Mouse (Mus musculus) CH12.LX (cell line): ENCODE measurements around the gene Rnf213. TPM values are rescaled to one million over a fixed set of nuclear protein-coding genes. Genes with fewer than 3 reads are reported as not detected.

Experiments used
- DNase-seq: peaks from one replicate; pipeline ENCODE4 v3.0.0-alpha.2; 2013; ENCODE audit errors: extremely low read depth
- H3K27ac ChIP-seq: 2 replicates; pipeline ENCODE4 v1.5.1; 2012; ENCODE audit warnings: low read depth, mild to moderate bottlenecking, control low read depth, moderate library complexity; ENCODE audit not compliant: insufficient read depth
- H3K27me3 ChIP-seq: replicated peaks from 2 replicates; pipeline ENCODE3; 2012; ENCODE audit warnings: inconsistent platforms
- H3K36me3 ChIP-seq, 2 experiments: replicated peaks in 1 of 2; 2 replicates each; pipeline versions ENCODE3 to v1.6.1; 2012; ENCODE audit warnings: inconsistent platforms in 1 of 2, low read length in 1 of 2, mild to moderate bottlenecking in 1 of 2, mixed read lengths in 1 of 2, moderate library complexity in 1 of 2; ENCODE audit not compliant: control insufficient read depth in 1 of 2, insufficient read depth in 1 of 2
- H3K4me1 ChIP-seq, 2 experiments: 2 replicates each; pipeline ENCODE4 v1.6.1; 2012; ENCODE audit warnings: inconsistent platforms in 1 of 2, moderate library complexity in 1 of 2; ENCODE audit not compliant: insufficient read depth in 2 of 2, control insufficient read depth in 1 of 2
- H3K4me2 ChIP-seq: 2 replicates; pipeline ENCODE4 v1.6.1; 2012; ENCODE audit warnings: low read depth, mild to moderate bottlenecking, control low read depth; ENCODE audit not compliant: poor library complexity, insufficient read depth, severe bottlenecking
- H3K4me3 ChIP-seq, 3 experiments: fragments of 150-350 bp in 1 of 3; sonication (generic) in 1 of 3; replicated peaks in 1 of 3; 2 replicates each; pipeline versions ENCODE3 to v1.5.1; 2011 to 2012; ENCODE audit warnings: low read depth in 2 of 3, low read length in 2 of 3, mild to moderate bottlenecking in 2 of 3, moderate library complexity in 2 of 3, control low read depth in 1 of 3, improper control_type of control experiment in 1 of 3, inconsistent platforms in 1 of 3, mixed read lengths in 1 of 3; ENCODE audit not compliant: poor library complexity in 1 of 3
- H3K79me2 ChIP-seq: replicated peaks from 2 replicates; pipeline ENCODE4 v1.6.1; 2012; ENCODE audit warnings: mild to moderate bottlenecking, moderate library complexity; ENCODE audit not compliant: control insufficient read depth, poor library complexity, insufficient read depth, severe bottlenecking; ENCODE audit errors: extremely low read depth
- H3K9ac ChIP-seq: 2 replicates; pipeline ENCODE4 v1.6.1; 2012; ENCODE audit warnings: low read depth, mild to moderate bottlenecking, control low read depth, moderate library complexity; ENCODE audit not compliant: insufficient read depth
- H3K9me3 ChIP-seq: replicated peaks from 2 replicates; pipeline ENCODE3; 2012; ENCODE audit warnings: low read length, inconsistent platforms, mixed read lengths
- CHD2 ChIP-seq: IDR thresholded peaks from 2 replicates; pipeline ENCODE4 v1.6.1; 2011; ENCODE audit warnings: low read length, improper control_type of control experiment
- CTCF ChIP-seq, 2 experiments: IDR thresholded peaks in 1 of 2; conservative IDR thresholded peaks in 1 of 2; 2 replicates each; pipeline ENCODE4 v1.5.1; 2011 to 2012; ENCODE audit warnings: low read depth in 2 of 2, low read length in 2 of 2, improper control_type of control experiment in 1 of 2, inconsistent platforms in 1 of 2, mild to moderate bottlenecking in 1 of 2, moderate library complexity in 1 of 2
- ELF1 ChIP-seq: IDR thresholded peaks from 2 replicates; pipeline ENCODE4 v1.6.1; 2014; ENCODE audit warnings: low read depth, mild to moderate bottlenecking, inconsistent platforms, low read length, improper control_type of control experiment
- EP300 ChIP-seq: IDR thresholded peaks from 2 replicates; pipeline ENCODE4 v1.6.1; 2011; ENCODE audit warnings: low read length, improper control_type of control experiment
- GABPA ChIP-seq: IDR thresholded peaks from 2 replicates; pipeline ENCODE4 v1.6.1; 2012; ENCODE audit warnings: low read depth, low read length, improper control_type of control experiment, inconsistent platforms; ENCODE audit not compliant: insufficient replicate concordance
- HCFC1 ChIP-seq: IDR thresholded peaks from 2 replicates; pipeline ENCODE4 v1.6.1; 2012; ENCODE audit warnings: low read depth, mild to moderate bottlenecking, inconsistent platforms, low read length, improper control_type of control experiment
- JUND ChIP-seq: conservative IDR thresholded peaks from 2 replicates; pipeline ENCODE4 v1.6.1; 2011; ENCODE audit warnings: low read depth, low read length, improper control_type of control experiment
- MAX ChIP-seq: IDR thresholded peaks from 2 replicates; pipeline ENCODE4 v1.6.1; 2011; ENCODE audit warnings: low read length, improper control_type of control experiment
- MXI1 ChIP-seq: IDR thresholded peaks from 2 replicates; pipeline ENCODE4 v1.6.1; 2011; ENCODE audit warnings: mild to moderate bottlenecking, low read depth, low read length, improper control_type of control experiment
- MYC ChIP-seq: IDR thresholded peaks from 2 replicates; pipeline ENCODE4 v1.6.1; 2011; ENCODE audit warnings: low read depth, mild to moderate bottlenecking, improper control_type of control experiment, low read length
- NELFE ChIP-seq: IDR thresholded peaks from 2 replicates; pipeline ENCODE4 v1.6.1; 2011; ENCODE audit warnings: low read depth, low read length, improper control_type of control experiment
- NRF1 ChIP-seq: IDR thresholded peaks from 2 replicates; pipeline ENCODE4 v1.6.1; 2014; ENCODE audit warnings: low read depth, mild to moderate bottlenecking, inconsistent platforms, low read length, improper control_type of control experiment, moderate library complexity
- PAX5 ChIP-seq: IDR thresholded peaks from 2 replicates; pipeline ENCODE4 v1.6.1; 2012; ENCODE audit warnings: low read length, inconsistent platforms, mixed read lengths
- POLR2A ChIP-seq: IDR thresholded peaks from 2 replicates; pipeline ENCODE4 v1.6.1; 2011; ENCODE audit warnings: low read depth, mild to moderate bottlenecking, improper control_type of control experiment, low read length
- RCOR1 ChIP-seq: conservative IDR thresholded peaks from 2 replicates; pipeline ENCODE4 v1.6.1; 2012; ENCODE audit warnings: low read depth, mild to moderate bottlenecking, inconsistent platforms, low read length, improper control_type of control experiment
- SIN3A ChIP-seq: IDR thresholded peaks from 2 replicates; pipeline ENCODE4 v1.6.1; 2012; ENCODE audit warnings: low read length, improper control_type of control experiment, inconsistent platforms
- TBP ChIP-seq: conservative IDR thresholded peaks from 2 replicates; pipeline ENCODE4 v1.6.1; 2011; ENCODE audit warnings: low read depth, low read length, improper control_type of control experiment
- UBTF ChIP-seq: IDR thresholded peaks from 2 replicates; pipeline ENCODE4 v1.6.1; 2012; ENCODE audit warnings: low read depth, mild to moderate bottlenecking, inconsistent platforms, low read length, improper control_type of control experiment, moderate library complexity
- USF1 ChIP-seq: IDR thresholded peaks from 2 replicates; pipeline ENCODE4 v1.6.1; 2014; ENCODE audit warnings: low read depth, mild to moderate bottlenecking, inconsistent platforms, low read length, improper control_type of control experiment
- USF2 ChIP-seq: conservative IDR thresholded peaks from 2 replicates; pipeline ENCODE4 v1.6.1; 2011; ENCODE audit warnings: low read depth, low read length, improper control_type of control experiment
- ZC3H11A ChIP-seq: IDR thresholded peaks from 2 replicates; pipeline ENCODE4 v1.6.1; 2012; ENCODE audit warnings: low read depth, mild to moderate bottlenecking, inconsistent platforms, low read length, improper control_type of control experiment
- ZMIZ1 ChIP-seq: IDR thresholded peaks from 2 replicates; pipeline ENCODE4 v1.6.1; 2012; ENCODE audit warnings: low read depth, mild to moderate bottlenecking, inconsistent platforms, low read length, improper control_type of control experiment
- ZNF384 ChIP-seq: IDR thresholded peaks from 2 replicates; pipeline ENCODE4 v1.6.1; 2012; ENCODE audit warnings: low read depth, low read length, improper control_type of control experiment, inconsistent platforms
- dilution Hi-C: fragments of 300-500 bp; cut with MboI; formaldehyde crosslinking; loops from 2 replicates; pipeline ENCODE4 v1.14.3; 2020; ENCODE audit warnings: low sequenced_read_pairs; ENCODE audit not compliant: extremely low pct_unique_long_range_greater_than_20kb, extremely low pct_ligation_motif_present
- in situ Hi-C: fragments of 300-500 bp; cut with MboI; formaldehyde crosslinking; loops from 3 replicates; pipeline ENCODE4 v1.14.3; 2019; ENCODE audit warnings: low sequenced_read_pairs, low pct_ligation_motif_present, low pct_unique_long_range_greater_than_20kb, mixed read lengths
- polyA plus RNA-seq: library from polyadenylated mRNA; unstranded; fragments of >175 nt; gene quantifications from 2 replicates; pipeline ENCODE4 v1.2.1, GENCODE M21; 2012; ENCODE audit warnings: low read depth; ENCODE audit not compliant: insufficient read length
- total RNA-seq, 2 experiments: library from RNA; depleted of rRNA; stranded (reverse); fragments of 300-350 nt in 1 of 2; fragments of >200 nt in 1 of 2; gene quantifications; 2 replicates each; pipeline ENCODE4 v1.2.3; 2012 to 2014

The Rnf213 gene
- total and polyA plus RNA-seq, 3 experiments: 4.2 to 23.2 (median 11.2) TPM

- TF ChIP-seq EP300 (no peak), TBP (no peak), NRF1 (no peak), MXI1 (no peak), CTCF (conservative IDR thresholded peaks at IDR 0.05 in 1 of 2, IDR thresholded peaks at IDR 0.05 in 1 of 2; ENCODE audit: low read depth in 2 of 2, low read length in 2 of 2) (no peak), UBTF (no peak), MYC (no peak), USF2 (no peak), HCFC1 (no peak), USF1 (no peak), GABPA (no peak), JUND (no peak), CHD2 (no peak), MAX (no peak), SIN3A (no peak), POLR2A (no peak), ZC3H11A (no peak)
- Histone ChIP-seq H3K27me3 (peaks cover 97% of the 10 kb centered on the region), H3K4me1 (no peaks in the 10 kb centered on the region), H3K36me3 (no peaks in the 10 kb centered on the region), H3K27ac (no peak overlapping the region), H3K4me2 (no peak overlapping the region), H3K9ac (no peak overlapping the region), H3K4me3 (no peak overlapping the region), H3K9me3 (no peaks in the 10 kb centered on the region), H3K79me2 (no peaks in the 10 kb centered on the region)
- dilution Hi-C loops: no loop called here
- in situ Hi-C loops: no loop called here
- no peak for DNase-seq
These were observed 126.5 kb downstream of the Rnf213 start for GRCm38 (mm10) chr11:119519387-119519786.

GRCm38 (mm10) chr11:119520005-119520712 is 127.3 kb downstream of the Rnf213 start:
- no peak overlapping the region for H3K4me3 ChIP-seq
- H3K4me1 ChIP-seq: peaks cover 0 to 3% of the 10 kb centered on the region in 2 experiments; a peak in 2 of 4 replicates
- H3K27me3 ChIP-seq: peaks cover 93% of the 10 kb centered on the region
- in situ Hi-C loops: no loop called here
- DNase-seq: no peak
- H3K27ac ChIP-seq: no peak overlapping the region
- peaks cover 3% of the 10 kb centered on the region for H3K9me3 ChIP-seq
- TF ChIP-seq JUND (no peak), ELF1 (no peak), USF1 (no peak), NELFE (no peak), PAX5 (no peak), RCOR1 (no peak), EP300 (no peak), ZMIZ1 (no peak), MAX (no peak), ZNF384 (no peak), MYC (no peak)
- TF ChIP-seq, all 38 proteins: peak for 0
- dilution Hi-C loops: no loop called here
- H3K36me3 ChIP-seq: no peaks in the 10 kb centered on the region
- no peak overlapping the region for H3K9ac ChIP-seq
- H3K79me2 ChIP-seq: no peaks in the 10 kb centered on the region
- H3K4me2 ChIP-seq: no peak overlapping the region
